Mouse (Mus musculus) heart, postnatal 0 days (tissue): ENCODE results near the gene Cdkn2aip.

Source experiments
- CTCF ChIP-seq: IDR thresholded peaks from 2 replicates; pipeline ENCODE4 v1.5.1; 2016; ENCODE audit warnings: antibody characterized with exemption, control low read depth, low read depth
- EP300 ChIP-seq: IDR thresholded peaks from 2 replicates; pipeline ENCODE4 v1.6.1; 2016; ENCODE audit warnings: antibody characterized with exemption, low read depth

DNA sequence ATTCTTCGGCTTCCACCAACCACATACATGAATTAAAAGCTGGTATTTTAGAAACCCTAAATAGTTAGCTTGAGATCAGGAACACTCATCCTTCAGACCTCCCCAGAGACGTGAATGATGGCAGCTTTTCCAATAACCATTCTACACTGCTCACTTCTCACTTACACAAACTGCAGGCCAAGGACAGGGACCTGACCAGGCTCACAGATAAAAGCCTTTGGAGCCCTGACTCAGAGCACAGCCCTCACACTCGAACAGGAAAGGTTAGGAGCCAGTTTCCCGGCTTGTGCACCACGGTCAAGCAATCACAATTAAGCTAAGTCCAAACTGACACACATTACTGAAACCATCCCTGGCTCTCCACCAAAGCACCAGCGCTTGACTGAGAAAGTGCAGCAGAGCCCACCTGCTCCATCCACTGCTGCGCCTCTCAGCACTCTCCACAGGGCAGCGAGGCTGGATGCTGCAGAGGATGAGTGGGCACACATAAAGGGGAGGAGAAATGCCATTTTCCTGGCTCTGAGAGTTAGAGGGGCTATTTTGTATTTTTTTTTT, 49.4 kb downstream of the Cdkn2aip start:
- TF ChIP-seq CTCF (no peak), EP300 (no peak)
